Mouse (Mus musculus) kidney, postnatal 14 days (tissue): ENCODE measurements at regions not wholly inside any gene's neighbourhood (a gene's known extent, or its start where the extent isn't known, plus 50 kb on each side); places are given as distances from the start of the nearest gene placed in this dataset.

Source experiments
- DNase-seq: peaks from one replicate; pipeline ENCODE4 v3.0.0; 2022; ENCODE audit warnings: mixed read lengths

DNA sequence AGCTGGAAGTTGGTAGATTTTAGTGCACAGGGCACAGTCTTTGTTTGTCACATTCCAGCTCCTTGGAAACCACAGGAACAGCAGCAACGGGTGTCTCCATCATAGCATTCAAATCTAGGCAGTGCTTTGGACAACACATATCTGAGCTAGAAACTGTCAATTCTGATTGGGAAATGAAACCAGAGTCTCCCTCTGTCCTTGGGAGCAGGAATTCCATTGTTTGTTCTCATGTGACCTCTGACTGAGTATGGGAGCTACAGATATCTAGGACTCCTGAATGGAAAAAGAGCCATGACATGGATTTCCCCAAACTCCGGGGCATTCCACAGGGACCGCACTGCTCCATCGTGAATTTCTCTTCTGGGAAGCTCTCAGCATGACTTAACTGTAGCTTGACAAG, 205.5 kb upstream of the Rasgrp1 start:
- no peak for DNase-seq

DNA sequence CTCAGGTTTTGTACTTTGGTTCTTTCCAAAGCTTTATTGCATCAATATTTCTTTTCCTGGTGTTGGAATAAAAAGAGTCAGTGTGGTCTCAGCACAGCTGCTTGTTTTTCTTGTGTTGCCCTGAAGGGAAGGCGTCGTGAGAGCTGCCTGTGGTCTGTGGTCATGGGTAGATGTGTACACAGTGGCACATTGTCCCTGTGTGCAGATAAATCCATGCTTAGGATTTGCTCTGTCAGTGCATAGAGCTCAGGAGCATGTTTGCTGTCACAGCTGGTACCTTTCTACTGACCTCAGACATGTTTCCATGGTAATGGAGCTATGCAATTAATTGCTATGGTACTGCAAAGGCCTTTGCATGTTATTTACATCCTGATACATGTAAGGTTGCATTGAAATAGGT, 213.5 kb upstream of the Rasgrp1 start:
- no peak for DNase-seq

DNA sequence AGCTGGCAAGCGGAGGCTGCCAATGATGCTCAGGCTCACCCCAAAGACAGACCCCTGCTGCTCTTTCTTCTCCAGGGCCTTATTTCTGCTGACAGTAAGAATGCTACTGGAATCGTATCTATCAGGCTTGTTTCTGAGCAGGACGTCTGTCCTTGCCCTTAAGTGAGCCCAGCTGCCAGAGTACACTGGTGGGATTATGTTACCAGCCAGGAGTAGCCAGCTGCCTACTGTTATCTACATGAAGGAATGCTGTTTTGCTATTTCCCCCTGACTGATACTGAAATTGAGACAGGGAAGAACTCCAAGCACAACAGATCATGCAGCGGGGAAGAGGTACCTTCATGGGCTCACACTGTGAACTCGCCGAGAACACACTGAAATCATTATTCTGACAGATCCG, 228.2 kb upstream of the Rasgrp1 start:
- no peak for DNase-seq

GRCm38 (mm10) chr2:117587381-117587780, 244.6 kb upstream of the Rasgrp1 start:
- peak; percentile 62 for DNase-seq

DNA sequence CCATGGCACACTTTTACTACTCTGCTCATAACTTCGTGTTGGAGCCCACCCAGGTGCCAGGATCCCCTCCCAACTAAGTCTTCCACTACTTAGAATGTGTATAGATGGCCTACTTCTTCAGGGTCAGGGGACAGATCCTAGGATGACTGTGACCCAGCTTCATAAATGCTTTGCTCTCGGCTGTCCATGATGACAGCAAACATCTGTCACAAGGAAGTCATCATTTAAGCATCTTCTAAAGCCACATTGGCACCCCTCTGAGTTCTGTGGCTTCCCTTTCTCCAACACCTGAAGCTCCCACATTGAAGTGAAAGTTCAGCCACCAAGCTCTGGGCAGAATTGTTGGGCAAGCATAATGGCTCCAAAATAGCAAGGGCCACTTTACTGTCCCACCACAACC, 252.2 kb upstream of the Rasgrp1 start:
- no peak for DNase-seq

DNA sequence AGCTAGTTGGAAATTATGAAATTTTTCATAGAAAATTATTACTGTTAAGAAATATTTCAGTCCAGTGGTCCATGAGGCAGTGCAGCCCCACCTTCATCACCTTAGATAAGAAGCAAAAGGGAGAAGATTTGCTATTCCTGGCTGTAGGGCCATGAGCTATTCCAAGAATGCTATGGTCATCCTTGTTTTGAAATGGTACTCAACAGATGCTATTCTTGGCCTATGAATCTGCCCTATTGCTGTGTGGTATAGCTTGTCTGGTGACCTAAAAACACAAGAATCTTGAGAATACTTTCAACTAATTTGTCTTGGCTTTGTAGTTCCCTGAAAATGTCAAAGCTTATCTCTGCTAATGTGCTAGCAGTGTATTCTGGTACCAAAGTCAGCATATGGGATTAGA, 254.8 kb upstream of the Rasgrp1 start:
- DNase-seq: no peak

DNA sequence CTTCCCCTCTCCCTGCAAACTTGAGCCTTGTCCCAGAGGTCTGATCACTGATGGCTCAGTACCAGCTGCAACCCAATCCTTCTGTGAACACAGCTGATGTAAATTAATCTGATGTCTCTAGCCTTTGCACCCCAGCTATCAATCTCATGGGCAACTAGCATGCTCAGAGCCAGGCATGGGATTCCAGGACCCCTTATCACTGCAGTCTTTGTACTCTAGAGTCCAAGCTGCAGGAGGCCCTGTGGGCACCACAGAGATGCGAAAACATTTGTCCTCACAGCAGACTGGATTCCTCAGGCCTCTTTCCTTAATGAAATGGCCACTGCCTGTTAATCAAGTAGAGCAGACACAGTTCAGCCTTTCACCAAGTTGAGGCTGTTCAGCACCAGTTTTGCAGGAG, 272.0 kb upstream of the Rasgrp1 start:
- no peak for DNase-seq

GRCm38 (mm10) chr2:117618063-117618462, 275.3 kb upstream of the Rasgrp1 start:
- no peak for DNase-seq

DNA sequence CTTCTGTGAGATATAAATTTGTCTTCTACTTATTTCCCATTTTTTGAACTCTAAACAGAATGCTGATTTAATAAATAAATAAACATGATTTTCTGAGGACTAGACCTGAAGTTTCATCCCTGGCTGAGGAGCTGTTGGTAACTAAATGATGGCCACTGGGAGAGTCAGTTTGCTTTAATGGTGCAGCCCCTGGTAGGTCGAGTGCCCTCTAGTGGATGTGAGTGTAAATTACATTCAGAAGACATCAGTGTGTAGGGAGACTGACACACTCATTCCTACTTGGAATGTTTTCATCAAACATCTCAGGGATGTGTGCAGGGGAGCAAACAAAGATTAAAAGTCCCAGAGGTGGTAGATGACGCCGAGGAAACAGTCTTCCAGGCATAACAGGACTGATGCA, 281.2 kb upstream of the Rasgrp1 start:
- DNase-seq: peak; percentile 13

DNA sequence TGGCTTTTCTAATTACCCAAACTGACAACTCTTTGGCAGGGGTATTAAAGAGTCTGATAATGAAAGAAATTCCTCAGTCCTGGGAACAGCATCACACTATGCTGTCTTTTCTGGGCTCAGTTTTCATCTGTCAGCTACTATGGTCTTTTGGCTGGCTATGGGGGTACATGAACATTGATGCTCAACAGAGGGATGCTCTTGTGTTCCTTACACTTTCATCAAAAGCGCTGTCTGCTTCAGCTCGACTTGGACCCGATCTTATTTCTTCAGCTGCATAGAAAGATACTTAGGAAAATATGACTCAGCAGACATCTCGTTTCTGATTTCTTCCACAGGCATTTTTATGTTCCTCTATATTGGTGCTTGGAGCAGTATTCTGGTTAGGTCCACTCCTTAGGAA, 292.1 kb upstream of the Rasgrp1 start:
- DNase-seq: no peak

- DNase-seq: no peak
Observed at GRCm38 (mm10) chr2:117637397-117637796, 294.6 kb upstream of the Rasgrp1 start.

GRCm38 (mm10) chr2:117652101-117652500, 309.3 kb upstream of the Rasgrp1 start:
- DNase-seq: no peak

DNA sequence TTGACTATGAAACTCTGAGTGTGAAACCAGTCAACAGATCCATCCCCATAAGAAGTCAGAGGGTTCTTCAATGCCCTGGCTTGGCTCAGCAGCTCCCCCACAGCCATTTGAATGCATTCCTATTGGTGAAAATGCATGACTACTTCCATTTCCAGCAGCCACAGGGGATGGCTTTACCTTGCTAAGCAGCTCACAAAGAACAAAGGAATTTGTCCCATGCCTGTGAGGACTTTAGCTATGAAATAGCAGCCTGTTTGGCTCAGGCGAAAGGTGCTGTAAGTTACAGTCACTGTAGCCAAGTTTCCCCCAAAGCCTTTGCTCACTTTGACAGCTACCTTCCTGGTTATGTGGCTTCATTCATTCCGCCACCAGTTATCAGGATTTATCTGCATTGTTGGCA, 309.8 kb upstream of the Rasgrp1 start:
- DNase-seq: no peak

DNA sequence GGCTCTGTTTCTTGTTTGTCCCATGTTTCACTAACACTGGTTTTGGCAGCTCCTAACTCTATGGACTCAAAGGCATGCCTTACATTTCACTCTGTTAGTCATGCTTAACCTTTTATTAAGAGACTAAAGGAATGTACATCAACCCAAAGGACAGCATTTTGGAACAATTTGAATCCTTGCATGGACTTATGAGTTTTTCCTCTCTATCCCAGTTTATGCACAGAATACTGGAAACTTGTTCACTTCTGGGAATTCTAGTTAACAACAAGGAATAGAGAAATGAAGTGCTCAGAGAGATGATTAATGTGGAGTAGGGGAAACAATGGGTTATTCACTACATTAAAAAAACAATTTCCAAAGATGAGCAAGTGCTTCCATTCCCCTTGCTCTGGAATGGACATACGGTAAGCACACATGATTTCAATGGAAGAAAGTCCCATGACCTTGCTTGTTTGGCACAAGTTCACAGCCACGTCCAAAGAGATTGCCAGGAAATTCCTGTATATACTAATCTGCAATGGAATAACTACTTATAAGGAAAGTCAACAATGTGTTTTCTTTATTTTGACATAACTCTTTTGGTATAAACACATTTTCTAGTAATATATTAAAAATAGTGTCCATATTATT, 313.9 kb upstream of the Rasgrp1 start:
- DNase-seq: no peak

DNA sequence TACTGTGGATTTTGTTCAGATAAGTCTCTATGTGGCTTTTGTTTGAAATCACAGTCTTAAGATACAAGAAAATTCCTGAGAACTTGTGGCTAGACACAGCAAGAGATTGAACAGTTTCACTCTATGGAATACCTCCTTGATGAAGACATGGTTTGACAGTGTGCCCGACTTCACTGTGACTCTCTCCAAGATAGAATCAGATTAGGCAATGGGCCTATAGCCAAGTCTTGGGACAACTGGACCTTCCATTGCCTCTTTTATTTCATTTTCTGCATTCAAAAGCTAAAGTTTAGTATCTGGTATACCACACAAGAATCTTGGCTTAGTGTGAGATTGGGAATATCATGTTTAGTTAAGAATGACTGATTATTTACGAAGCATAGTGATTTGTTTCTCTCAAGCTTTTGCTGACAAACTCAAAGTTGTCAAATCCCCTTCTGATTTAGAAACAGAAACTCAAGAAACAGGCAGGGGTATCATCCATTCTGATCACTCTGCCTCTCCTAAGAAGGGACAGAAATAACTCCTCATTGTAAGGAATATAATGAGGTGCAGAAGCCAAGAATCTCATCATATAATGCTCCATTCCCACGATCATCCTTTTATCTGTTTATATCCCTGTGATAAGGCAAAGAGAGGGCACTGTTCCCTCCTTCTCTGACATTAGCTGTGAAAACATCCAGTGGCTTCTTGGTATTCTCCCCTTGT, 317.6 kb upstream of the Rasgrp1 start:
- no peak for DNase-seq

- no peak for DNase-seq
Observed at GRCm38 (mm10) chr2:117662653-117663052, 319.9 kb upstream of the Rasgrp1 start.

DNA sequence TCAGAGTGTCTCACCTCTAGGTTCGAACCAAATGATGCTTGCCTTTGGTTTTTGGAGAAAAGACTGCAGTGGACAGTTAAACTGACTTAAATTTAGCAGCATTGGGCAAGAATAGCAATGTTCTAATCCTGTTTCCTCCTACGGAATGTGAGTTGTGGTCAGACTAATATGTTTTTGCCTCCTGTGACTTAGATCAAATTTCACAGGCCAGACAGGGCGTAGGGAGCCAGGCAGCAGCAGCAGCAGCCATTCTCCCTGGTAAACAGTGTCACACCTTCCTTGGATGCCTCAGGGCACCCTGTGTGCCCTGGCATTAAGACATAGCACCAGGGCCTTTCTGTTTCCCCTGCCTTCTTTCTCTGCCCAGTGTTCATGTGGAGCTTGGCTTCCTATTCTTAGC, 323.7 kb upstream of the Rasgrp1 start:
- DNase-seq: no peak

DNA sequence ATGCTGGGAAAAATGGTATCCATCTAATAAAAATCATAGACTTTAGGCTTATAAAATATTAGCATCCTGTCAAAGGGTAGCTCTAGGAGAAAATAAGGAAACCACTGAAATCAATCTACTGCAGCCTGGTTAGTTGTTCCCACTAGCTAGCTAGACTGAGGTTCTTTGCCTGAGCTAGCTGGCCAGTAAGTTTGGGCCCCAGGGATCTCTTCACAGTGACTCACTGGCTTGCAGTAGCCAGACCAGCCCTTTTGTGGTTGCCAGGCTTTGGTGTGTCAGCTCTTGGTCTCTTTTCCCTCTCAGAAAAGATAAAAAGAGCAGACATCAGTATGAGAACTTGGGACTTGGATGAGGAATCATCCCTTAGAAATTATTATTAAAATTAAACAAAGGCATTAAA, 325.3 kb upstream of the Rasgrp1 start:
- no peak for DNase-seq

GRCm38 (mm10) chr2:117674877-117675276, 332.1 kb upstream of the Rasgrp1 start:
- DNase-seq: no peak

- DNase-seq: no peak
Observed at GRCm38 (mm10) chr2:117678650-117679049, 335.8 kb upstream of the Rasgrp1 start.

DNA sequence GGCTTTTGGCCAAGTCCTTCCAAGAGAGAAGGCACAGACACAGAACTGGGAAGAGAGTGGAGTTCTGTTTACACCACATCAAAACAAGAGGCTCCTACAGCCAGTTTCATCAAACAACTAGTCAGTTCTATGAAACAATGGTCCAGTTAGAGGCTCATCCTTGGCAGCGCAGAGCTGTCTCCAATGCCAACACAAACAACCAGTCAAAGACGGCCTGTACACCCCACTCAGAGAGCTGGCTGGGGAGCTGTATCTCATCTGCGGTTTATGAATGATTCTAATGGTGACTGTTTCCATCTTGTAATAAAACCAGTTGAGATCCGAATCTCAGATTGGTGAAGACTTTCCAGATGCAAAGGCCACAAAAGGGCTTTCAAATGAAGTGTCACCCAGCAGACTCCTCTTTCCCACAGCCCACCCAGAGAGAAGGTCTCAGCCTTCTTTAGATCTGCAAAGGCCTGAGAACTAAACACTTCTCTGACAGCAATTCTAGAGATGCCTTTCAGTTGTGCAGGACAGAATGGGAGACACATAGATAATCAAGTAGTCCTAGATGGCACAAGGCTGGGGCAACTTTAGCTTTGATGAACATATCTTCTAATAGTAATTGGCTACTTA, 343.1 kb upstream of the Rasgrp1 start:
- peak; percentile 24 for DNase-seq

DNA sequence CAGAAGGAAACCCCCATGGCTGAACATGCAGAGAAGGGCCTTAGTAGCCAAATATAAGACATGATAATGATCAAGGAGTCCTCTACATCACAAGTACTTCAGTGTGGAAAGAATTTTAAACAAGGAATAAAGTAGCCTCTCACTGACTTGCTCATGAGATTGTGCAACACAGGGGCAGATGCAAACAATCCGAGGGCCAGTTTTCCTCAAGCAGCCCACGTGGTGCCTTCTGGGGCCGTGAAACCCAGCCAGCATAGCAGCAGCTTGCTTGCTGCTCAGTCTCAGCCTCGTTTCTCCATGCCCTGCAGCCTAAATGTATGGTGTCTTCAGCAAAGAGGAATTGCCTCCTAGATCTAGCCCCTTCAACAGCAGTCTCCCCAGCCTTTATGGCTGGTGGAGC, 350.7 kb upstream of the Rasgrp1 start:
- DNase-seq: no peak

GRCm38 (mm10) chr2:117710173-117710813, 367.5 kb upstream of the Rasgrp1 start:
- DNase-seq: no peak

- DNase-seq: no peak
Observed at GRCm38 (mm10) chr2:117724066-117724465, 381.3 kb upstream of the Rasgrp1 start.
